Mouse (Mus musculus) lung, adult 2 months (tissue): ENCODE results near the gene Zfp941.

Experiments used
- CTCF ChIP-seq: fragments of 200-500 bp; IDR thresholded peaks from 2 replicates; pipeline ENCODE4 v1.5.1; 2011; ENCODE audit warnings: mild to moderate bottlenecking, low read length, control low read depth; ENCODE audit not compliant: insufficient read depth
- POLR2A ChIP-seq: fragments of 200-500 bp; IDR thresholded peaks from 2 replicates; pipeline ENCODE4 v1.6.1; 2011; ENCODE audit warnings: low read depth, mild to moderate bottlenecking, control low read depth, low read length, borderline replicate concordance; ENCODE audit errors: extremely low read depth

DNA sequence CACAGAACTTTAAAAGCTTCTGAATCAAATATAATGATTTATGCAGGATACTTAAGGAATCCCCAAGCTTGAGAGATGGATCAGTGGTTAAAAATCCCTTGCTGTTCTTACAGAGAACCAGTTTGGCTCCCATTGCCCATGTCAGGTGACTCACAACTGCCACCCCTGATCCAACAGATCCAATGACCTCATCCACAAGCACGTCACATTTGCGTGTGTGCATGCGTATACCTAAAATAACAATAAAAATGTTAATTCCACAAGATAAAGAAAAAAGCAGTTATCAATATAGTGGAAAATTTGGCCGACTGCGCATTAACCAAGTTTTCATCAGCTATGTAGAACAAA, 699 bp downstream of the Zfp941 start:
- TF ChIP-seq CTCF: no peak
- TF ChIP-seq POLR2A: no peak
